Mouse (Mus musculus) left cerebral cortex, adult 18-20 months (tissue): ENCODE measurements around the gene Acvr1b. TPM values are rescaled to one million over a fixed set of nuclear protein-coding genes. Genes with fewer than 3 reads are reported as not detected.

Experiments
- DNase-seq, 2 experiments: peaks; one replicate each; pipeline ENCODE4 v3.0.0; 2021 to 2022; ENCODE audit warnings: low spot score in 2 of 2, mixed read lengths in 1 of 2
- long read RNA-seq, 2 experiments: library from polyadenylated mRNA; stranded (forward); transcript quantifications; one replicate each; pipeline ENCODE4 v2.0.0; 2021
- total RNA-seq, 2 experiments: library from RNA; stranded (reverse); gene quantifications; 2 replicates each; pipeline ENCODE4 v1.2.3; 2021

Gene Acvr1b
- 100 to 1,000 TPM; 102 to 112 TPM for total RNA-seq
- long read RNA-seq, experiment 1, full-length matches to known transcripts = 1 of 14 reads
- long read RNA-seq, experiment 1, partial matches to known transcripts = 12 of 14 reads
- long read RNA-seq, experiment 1, other reads (novel, unspliced or antisense) = 1 of 14 reads
- long read RNA-seq, experiment 2, full-length matches to known transcripts = 1 of 17 reads
- long read RNA-seq, experiment 2, partial matches to known transcripts = 0 of 17 reads
- long read RNA-seq, experiment 2, other reads (novel, unspliced or antisense) = 16 of 17 reads

DNA sequence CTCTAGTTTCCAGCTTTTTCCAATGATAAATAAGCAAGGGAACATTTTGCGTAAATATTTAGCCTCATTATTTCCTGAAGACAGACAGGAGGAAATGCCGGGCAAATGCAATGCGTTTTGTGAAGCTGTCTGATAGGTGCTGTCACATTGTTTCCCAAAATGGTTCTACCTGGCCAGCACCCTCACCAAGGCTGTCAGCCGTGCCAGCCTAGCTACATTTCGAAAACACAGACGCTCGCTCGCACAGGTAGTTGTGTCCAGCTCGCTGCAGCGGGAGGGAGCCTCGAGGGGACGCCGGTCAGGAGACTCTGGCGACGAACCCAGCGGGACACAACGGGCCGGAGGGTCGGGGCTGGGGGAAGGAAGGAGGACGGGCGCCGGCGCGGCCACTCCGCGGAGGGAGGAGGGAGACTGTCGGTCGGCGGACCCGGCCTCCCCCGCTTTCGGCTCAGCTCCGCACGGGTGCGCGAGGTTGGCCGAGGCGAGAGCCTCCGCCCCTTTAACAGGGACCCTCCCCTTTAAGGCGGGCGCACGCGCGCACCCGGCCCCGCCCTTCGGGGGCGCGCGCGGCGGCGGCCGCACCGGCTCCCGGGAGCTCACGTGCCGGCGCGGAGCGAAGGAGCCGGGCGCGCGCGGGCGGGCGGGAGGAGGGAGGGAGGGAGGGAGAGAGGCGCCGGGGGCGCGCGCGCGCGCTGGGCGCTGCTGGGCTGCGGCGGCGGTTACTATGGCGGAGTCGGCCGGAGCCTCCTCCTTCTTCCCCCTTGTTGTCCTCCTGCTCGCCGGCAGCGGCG, at the start of gene Acvr1b:
Gene Acvr1b (plus strand): TSS at position 647 of the 791 bp plus-strand sequence.
- DNase-seq = peak; percentile 79 to 90

DNA sequence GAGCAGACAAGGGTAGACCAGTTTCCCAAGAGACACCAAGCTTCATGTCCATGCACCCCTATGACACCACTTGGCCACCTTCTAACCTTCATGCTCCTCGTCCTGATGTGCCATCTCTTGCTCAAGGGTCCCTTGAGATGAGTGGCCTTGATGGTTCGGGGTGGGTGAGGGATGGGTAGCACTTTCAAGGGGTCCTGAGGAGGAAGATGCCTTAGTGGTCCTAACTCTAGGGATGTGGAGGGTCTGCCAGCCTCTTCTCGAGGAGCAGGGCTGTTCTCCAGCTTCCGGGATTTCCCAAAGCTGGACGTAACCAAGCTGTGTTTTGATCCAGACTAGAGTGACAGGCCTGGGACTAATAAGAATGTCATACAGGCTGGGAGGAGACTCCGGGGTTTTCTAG, 48.3 kb upstream of the Acvr1b start:
- DNase-seq = no peak

DNA sequence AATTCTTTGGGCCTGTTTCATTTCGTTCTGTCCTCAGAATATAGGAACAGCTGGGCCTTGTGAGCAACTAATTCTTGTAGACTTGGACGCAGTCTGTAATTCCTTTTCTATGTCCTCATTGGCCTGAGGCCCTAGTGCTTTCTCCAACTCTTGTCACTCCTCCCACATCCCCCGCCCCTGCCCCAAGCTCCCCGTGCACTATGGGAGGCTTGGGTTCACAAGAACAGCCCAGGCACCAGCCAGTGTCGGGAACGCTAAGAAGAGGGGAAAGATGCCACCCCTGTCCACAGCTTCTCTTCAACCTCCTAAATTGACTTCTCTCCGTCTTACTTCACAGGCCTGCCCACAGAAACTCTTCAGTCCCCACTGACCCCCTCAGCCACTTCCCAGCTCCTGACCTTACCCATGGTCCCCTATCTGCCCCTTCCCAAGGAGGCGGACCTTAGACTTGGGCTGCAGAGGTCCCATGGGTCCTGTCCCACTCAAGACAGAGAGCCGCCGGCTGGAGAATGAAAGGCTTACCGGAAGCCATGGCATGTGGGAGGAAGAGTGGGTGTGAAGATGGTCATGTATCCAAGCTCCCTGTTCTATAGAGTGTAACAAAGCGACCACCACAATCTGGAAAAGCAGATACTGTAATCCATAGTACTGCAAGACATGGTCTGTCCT, 46.9 kb upstream of the Acvr1b start:
- DNase-seq = no peak

DNA sequence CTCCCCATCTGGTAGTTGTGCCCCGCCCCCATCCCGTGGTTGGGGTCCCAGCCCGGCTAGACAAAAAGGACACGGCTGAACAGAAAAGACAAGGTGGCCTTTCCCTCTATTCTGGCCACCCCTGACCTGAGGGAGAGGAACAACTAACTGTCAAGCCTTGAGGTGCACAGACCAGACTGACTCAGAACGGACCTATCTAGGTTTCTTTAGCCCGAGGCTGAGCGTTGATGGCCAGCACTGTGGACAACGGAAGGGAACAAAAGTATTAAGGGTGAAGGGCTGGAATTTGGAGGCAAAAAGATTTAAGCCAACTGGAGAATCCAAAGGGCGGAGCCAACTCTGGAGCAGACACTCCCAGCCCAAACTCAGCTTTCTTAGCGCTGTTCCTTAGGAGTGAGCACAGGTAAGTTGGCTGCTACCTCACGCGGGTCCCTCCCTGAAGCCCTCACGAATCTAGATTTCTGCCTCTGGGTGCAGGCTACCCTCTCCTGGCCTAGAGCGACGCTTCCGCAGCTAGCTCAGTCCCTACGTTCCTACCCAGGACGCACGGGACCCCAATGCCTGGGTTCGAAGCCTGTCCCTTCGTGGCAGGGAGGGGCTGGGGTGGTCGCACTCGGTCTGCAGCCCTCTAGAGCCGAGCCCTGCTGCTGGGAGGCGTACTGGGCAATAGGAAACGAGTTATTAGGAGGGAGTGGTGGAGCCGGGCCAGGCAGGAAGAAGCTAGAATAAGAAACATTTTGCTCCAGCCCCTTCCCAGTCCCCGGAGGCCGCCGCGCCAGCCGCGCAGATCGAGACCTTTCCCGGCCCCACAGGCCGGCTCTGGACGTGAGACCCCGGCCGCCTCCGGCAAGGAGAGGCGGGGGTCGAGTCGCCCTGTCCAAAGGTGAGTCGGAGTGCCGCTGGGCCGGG, 45.4 kb upstream of the Acvr1b start, which contains the start of gene Acvrl1:
Gene Acvrl1 (plus strand): TSS at position 342 of the 909 bp plus-strand sequence.
- no peak for DNase-seq

DNA sequence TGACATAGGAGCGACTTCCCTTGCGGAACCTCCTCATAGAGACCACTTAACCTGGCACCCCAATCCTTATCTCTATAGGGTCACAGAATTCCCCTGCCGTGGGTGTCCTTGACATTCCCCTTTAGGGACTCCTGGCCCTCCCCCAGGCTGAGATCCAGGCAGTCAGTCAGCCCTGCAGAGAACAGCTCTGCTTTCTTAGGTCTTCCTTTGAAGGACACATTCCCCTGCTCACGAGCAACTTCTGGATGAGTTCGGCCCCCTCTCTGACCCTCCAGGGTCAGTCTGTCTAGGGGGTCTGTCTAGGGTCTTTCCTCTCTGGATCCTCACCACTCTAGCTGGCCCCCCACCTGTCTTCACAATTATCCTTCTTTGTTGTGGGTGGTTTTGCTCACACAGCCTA, 44.5 kb upstream of the Acvr1b start:
- DNase-seq = no peak

DNA sequence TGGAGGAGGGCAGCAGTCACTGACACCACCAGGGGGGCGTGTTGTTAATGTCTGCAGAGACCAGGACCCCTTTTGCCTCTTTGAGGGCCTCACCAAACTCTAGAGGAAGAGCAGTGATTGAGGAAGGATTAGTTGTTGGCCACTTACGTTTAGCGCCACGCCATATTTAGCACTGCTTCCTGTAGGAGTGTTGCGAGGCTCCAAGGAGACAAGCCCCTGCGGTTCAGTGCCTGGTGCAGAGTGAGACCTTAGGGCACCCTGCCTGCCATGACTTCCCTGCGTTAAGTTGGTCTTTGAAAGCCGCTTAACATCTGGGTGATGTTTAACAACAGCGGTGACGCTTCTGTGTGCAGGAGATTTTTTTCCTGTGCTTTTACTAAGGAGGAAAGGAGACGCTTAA, 42.4 kb upstream of the Acvr1b start:
- no peak for DNase-seq

DNA sequence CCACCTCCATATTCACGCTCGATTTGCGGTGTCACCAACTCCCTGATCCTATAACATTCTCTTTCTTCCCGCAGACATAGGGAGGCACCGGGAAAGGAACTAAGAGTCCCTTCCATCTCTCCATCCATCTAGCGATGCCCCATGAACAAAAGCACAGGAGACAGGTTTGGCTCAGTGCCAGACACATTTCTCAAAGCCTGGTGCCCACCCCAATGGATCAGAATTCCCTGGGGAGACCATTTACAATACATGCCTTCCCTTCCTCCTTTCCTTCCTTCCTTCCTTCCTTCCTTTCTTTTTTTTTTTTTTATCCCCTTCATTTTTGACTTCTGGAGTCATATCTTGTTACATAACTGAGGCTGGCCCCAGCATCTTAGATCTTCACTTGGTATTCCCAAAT, 41.8 kb upstream of the Acvr1b start:
- no peak for DNase-seq

DNA sequence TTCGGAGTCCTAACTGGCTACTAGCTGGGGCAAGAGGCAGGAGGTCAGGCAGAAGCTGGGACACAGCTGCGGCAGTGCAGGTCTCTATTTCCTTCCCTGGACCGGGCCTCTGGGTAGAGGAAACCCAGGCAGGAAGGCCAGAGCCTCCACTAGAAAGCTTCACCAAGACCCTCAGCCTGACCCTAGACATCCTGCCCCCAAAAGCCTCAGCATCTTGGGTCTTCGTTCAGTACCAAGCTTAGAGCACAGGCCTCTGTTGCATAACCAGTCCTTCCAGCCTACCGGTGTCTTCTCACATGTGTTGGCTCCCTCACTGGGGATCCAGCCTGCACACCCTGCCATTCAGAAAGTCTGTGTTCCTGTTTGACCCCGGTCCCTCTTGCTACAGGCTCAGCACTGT, 41.1 kb upstream of the Acvr1b start:
- DNase-seq = no peak

DNA sequence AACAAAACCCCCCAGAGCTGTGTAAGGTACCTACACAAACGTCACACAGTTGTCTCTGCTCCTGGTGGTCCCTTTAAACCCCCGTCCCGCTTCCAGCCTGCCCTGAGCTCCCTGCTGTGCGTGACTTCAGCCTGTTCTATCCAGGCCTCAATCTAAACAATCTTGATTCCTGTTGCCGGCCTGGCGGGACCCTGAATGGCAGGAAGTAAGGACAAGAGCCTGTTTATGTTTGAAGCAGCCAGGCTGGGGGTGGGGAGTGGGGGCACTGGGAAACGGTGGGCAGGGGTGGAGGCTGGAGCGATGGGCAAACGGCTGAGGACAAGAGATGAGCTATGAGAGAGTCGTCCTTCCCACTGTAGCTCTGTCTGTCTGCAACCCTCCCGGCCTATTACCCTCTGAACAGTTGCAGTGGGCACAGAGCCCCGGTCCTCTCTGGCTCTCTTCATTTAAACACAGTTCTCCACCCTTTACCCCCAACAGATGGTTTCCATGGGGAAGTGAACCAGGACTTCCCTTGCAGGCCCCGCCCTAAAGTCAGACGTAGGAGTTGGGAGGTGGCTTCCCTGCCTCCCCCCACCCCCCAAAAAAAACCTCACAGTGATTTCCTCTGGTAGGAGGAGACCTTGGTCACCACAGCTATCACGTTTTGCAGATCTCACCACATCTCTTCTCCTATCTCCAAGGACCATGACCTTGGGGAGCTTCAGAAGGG, 39.7 kb upstream of the Acvr1b start:
- no peak for DNase-seq

DNA sequence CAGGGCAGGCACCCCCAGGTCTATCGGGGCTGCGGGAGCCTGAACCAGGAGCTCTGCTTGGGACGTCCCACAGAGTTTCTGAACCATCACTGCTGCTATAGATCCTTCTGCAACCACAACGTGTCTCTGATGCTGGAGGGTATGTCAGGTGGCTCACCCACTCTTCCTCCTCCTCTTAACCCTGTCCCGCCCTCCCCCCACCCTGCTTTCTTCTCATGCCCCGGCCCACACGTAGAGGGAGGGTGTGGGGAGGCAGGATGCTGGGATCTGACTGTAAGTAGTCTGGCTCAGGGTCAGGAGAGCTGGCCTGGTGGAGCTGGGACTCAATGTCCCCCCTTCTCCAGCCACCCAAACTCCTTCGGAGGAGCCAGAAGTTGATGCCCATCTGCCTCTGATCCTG, 38.5 kb upstream of the Acvr1b start:
- DNase-seq = no peak

DNA sequence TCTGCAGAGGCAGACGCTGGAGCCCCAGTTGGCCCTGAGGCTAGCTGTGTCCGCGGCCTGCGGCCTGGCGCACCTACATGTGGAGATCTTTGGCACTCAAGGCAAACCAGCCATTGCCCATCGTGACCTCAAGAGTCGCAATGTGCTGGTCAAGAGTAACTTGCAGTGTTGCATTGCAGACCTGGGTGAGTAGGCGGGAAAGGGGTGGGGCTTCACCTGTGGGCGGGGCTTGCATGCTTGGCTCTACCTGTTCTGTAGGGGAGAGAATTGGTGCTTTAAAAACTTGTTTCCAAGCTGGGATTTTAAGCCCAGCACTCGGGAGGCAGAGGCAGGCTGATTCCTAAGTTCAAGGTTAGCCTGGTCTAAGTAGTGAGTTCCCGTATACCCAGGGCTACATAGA, 36.4 kb upstream of the Acvr1b start:
- DNase-seq = no peak

DNA sequence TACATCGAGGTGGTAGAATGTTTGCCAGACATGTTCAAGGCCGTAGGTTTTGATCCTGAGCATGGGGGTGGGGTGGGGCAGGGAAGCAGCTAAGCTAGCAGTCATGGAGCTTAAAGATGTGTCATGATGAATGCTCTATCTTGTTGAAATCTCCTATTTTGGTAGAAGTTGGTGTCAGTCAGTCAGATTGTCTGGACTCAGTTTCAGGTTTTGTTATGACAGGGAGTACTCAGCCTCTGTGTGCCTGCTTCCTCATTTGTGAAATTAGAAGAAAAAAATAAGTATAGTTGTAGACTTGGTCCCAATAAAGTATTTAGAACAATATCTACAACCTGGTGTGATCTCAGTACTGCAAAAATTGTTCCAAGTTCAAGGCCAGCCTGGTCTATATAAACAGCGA, 35.2 kb upstream of the Acvr1b start:
- no peak for DNase-seq

DNA sequence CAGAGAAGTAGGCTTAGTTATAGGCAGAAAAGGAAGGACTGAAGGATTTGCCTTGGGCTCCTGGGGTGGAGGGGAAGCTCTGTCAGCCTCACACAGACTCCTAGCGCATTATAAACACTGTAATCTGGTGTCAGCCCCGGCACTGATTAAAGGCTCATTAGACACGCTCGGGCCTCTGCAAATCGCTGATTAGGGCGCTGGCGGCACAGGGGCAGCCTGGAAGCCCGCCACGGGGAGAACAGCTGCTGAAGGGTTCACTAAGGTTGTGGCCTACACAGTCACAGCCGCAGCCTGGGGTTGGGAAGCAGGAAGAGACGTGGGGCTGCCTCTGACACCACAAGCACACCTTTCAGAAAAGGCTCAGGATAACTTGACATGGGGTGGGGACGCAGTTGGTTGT, 34.0 kb upstream of the Acvr1b start:
- no peak for DNase-seq

DNA sequence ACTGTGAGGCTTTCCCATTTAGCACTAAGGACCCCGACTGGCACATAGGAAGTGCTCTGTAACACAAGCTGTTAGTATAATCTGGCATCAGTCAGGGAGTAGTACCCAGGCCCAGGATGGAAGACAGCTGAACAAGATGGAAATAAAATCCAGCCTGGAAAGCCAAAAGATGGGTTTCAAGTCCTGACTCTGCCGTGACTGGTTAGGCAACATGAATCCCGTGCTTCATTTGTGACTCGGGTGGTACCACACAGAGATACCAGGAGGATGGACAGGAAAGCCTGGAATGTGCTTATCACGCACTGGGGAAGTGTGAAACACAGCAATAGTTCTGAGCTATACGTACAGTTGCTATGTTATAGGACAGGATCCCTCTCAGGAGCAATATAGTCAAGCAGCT, 33.3 kb upstream of the Acvr1b start:
- DNase-seq = no peak

DNA sequence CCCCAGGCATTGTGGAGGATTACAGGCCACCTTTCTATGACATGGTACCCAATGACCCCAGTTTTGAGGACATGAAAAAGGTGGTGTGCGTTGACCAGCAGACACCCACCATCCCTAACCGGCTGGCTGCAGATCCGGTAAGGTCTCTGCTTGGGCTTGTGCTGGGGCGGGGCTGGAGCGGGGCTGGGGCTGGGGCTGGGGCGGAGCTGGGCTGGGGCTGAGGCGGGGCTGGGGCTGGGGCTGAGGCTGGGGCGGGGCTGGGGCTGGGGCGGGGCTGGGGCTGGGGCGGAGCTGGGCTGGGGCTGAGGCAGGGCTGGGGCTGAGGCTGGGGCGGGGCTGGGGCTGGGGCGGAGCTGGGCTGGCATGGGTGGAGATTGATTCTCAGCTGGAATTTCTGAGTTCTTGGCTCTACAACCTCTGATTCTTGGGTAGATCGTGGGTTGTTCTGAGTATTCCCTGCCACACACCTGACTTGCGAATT, 32.8 kb upstream of the Acvr1b start:
- DNase-seq = no peak

DNA sequence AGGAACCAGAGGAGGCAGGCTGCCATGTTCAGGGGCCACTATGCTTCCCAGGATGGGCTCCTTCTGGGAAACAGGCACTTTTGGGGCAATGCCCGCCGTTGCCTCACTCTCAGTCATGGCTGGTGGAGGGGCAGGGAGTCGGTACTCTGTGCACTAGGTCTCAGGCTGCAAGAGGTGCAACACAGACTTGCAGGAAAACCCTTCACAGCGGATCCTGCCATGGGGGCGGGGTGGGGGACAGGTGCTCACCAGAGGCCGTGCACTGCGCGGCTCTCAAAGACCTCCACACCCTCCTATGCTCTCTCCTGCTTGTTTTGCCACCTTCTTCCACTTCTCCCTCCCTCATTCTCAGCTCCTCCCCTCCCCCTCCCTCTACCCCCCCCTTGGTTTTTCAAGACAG, 31.2 kb upstream of the Acvr1b start:
- DNase-seq = no peak

DNA sequence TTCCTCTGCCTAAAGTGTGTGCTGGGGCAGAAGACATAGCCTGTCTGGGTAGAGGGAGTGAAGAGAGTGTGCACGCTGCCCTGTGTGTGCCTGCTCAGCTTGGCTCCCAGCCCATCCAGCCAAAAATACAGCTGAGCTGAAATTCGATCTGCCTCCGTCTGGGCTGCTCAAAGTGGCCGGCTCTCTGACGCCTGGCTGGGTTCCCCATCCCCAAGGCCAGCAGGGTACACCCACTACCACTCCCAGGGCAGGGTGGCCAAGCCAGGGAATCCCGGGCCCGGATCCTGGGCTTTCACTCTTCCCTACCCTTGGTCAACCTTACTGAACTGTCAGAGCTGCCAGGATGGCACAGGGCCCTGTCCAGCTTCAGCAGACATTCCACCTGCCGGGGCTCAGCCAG, 30.4 kb upstream of the Acvr1b start:
- DNase-seq = peak in 1 of 2 experiments; percentile 51

DNA sequence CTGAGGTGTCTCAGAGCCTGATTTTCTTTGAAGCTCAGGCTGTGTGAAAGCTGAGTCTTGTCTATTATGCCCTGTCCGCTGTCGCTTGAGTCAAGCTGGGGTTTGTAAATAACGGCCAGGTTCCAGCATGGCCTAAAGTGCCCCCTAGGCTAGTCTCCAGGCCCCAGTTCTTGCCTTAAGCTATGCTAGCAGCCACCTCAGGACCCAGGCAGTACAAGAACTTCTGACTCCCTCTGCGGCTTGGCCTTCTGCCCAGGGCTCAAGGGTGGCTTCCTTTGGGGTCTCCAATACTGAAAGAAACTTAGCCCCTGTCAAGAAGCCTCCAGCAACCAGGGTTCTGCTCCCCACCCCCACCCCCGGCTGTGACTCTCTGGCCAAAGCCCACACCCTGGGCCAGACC, 29.7 kb upstream of the Acvr1b start:
- DNase-seq = no peak

DNA sequence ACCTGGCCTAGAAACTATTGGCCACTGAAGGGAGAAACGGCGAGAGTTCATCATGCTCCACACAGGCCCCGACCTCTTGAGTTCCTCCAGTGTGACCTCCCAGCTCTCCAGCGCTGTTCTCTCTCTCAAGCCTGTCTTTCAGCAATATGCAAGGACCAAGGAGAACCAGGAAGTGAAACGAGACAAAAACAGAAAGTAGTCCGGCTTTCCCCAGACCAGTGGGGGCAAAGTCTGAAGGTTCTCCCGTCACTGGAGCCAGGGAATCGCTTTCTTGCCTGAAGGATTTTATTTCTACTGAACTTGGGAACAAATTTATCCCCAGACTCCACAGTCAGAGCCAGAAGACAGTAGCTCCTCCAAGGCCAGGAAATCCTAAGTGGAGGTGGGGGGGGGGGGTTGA, 29.1 kb upstream of the Acvr1b start:
- DNase-seq = no peak

DNA sequence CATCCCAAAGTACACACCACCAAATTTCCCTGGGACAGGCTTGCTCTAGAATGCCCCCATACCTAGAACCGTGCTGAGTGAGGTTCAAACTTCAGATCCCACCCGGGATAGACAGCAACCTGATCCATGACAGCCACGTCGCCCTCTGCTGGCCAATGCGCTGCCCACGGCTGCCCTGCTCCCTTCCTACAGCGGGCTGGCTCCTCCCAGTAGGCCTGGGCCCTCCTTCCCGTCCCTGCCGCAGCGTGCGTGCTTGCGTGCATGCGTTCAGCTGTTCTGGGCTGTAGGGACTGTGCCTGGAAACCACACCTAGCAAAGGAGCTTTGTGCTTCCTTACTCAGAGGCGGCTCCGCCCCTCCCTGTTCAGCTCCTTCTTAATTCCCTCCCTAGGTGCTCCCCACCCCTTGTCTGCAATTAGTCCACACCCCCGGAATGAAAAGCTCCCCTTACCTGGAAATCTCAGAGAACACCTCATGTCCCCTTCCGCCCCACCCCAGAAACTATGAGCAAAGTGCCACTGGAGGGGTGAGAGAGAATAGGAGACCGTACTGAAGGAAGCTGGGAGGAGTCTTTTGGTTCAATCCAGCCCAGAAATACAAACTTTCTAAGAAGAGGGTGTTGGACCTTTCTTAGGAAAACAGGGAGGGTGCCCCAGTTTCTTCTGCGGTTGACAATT, 28.3 kb upstream of the Acvr1b start:
- DNase-seq = peak; percentile 90 to 94
